Mouse (Mus musculus) gastrocnemius, postnatal 14 days (tissue): ENCODE measurements around the gene Mlh1. TPM values are rescaled to one million over a fixed set of nuclear protein-coding genes. Genes with fewer than 3 reads are reported as not detected.
A peak's percentile ranks its signal among the peaks of the same experiment; 100 is the strongest.

ENCODE experiments used
- DNase-seq: peaks from one replicate; pipeline ENCODE4 v3.0.0; 2021; ENCODE audit warnings: mixed read lengths
- intact Hi-C: fragments of 180-260 bp; cut with DNase I; formaldehyde crosslinking; loops from one replicate; pipeline ENCODE4 v1.15.1; 2025; ENCODE audit warnings: low total_unique reads
- total RNA-seq, 2 experiments: library from RNA; stranded (reverse); gene quantifications; 2 replicates each; pipeline ENCODE4 v1.2.3; 2021

The Mlh1 gene
- total RNA-seq, 2 experiments from 2014 or later, result 7.8 TPM

GRCm38 (mm10) chr9:111289294-111289831 lies 17.8 kb upstream of the Mlh1 start:
- peak; percentile 10 for DNase-seq
- intact Hi-C loops, result no loop called here

- no peak for DNase-seq
- intact Hi-C loops, result no loop called here
These were observed 16.4 kb upstream of the Mlh1 start for GRCm38 (mm10) chr9:111287956-111288355.

GRCm38 (mm10) chr9:111286468-111286867 lies 14.9 kb upstream of the Mlh1 start:
- no peak for DNase-seq
- intact Hi-C loops, result no loop called here

- intact Hi-C loops, result no loop called here
- DNase-seq, result no peak
These were observed 14.1 kb upstream of the Mlh1 start for GRCm38 (mm10) chr9:111285676-111286075.

- intact Hi-C loops, result no loop called here
- no peak for DNase-seq
These were observed 13.5 kb upstream of the Mlh1 start for GRCm38 (mm10) chr9:111285061-111285460.

- no peak for DNase-seq
- intact Hi-C loops, result no loop called here
These were observed 3.6 kb upstream of the Mlh1 start for GRCm38 (mm10) chr9:111275156-111275555.

GRCm38 (mm10) chr9:111273958-111274357 lies 2.4 kb upstream of the Mlh1 start:
- intact Hi-C loops, result no loop called here
- DNase-seq, result no peak

GRCm38 (mm10) chr9:111272996-111273785 lies 1.6 kb upstream of the Mlh1 start:
- no peak for DNase-seq
- intact Hi-C loops, result no loop called here

- DNase-seq, result peak; percentile 11
- intact Hi-C loops, result no loop called here
These were observed 765 bp upstream of the Mlh1 start for GRCm38 (mm10) chr9:111272356-111272755.

GRCm38 (mm10) chr9:111271056-111271433 lies 546 bp downstream of the Mlh1 start:
- DNase-seq, result no peak
- intact Hi-C loops, result no loop called here

- intact Hi-C loops, result no loop called here
- no peak for DNase-seq
These were observed 985 bp downstream of the Mlh1 start for GRCm38 (mm10) chr9:111270606-111271005.

GRCm38 (mm10) chr9:111267998-111268397 lies 3.6 kb downstream of the Mlh1 start:
- DNase-seq, result no peak
- intact Hi-C loops, result no loop called here

- intact Hi-C loops, result no loop called here
- DNase-seq, result no peak
These were observed 10.2 kb downstream of the Mlh1 start for GRCm38 (mm10) chr9:111261356-111261755.

GRCm38 (mm10) chr9:111260360-111260985 lies 11.1 kb downstream of the Mlh1 start:
- intact Hi-C loops, result no loop called here
- DNase-seq, result peak; percentile 32

GRCm38 (mm10) chr9:111252161-111252869 lies 19.3 kb downstream of the Mlh1 start:
- DNase-seq, result no peak
- intact Hi-C loops, result no loop called here

GRCm38 (mm10) chr9:111247682-111248246 lies 23.8 kb downstream of the Mlh1 start:
- intact Hi-C loops, result no loop called here
- no peak for DNase-seq

GRCm38 (mm10) chr9:111245546-111245945 lies 26.0 kb downstream of the Mlh1 start:
- DNase-seq, result no peak
- intact Hi-C loops, result no loop called here

GRCm38 (mm10) chr9:111243384-111243783 lies 28.2 kb downstream of the Mlh1 start:
- DNase-seq, result no peak
- intact Hi-C loops, result no loop called here

GRCm38 (mm10) chr9:111239821-111240220 lies 31.8 kb downstream of the Mlh1 start:
- intact Hi-C loops, result no loop called here
- DNase-seq, result no peak

- intact Hi-C loops, result no loop called here
These were observed 33.9 kb downstream of the Mlh1 start for GRCm38 (mm10) chr9:111237726-111238125.

More at GRCm38 (mm10) chr9:111237726-111238125, 33.9 kb downstream of the Mlh1 start:
- no peak for DNase-seq
